Mouse (Mus musculus) central nervous system, embryonic 18 days (tissue): ENCODE data around the gene Ntsr1. TPM values are rescaled to one million over a fixed set of nuclear protein-coding genes. Genes with fewer than 3 reads are reported as not detected.

Source experiments
- polyA plus RNA-seq: library from polyadenylated mRNA; depleted of rRNA; stranded (reverse); fragments of >200 nt; gene quantifications from 2 replicates; pipeline ENCODE4 v1.2.3, GENCODE M21; 2012; rRNA removed

Gene Ntsr1
- 12.6 and 16.3 TPM in 2 replicates for polyA plus RNA-seq

DNA sequence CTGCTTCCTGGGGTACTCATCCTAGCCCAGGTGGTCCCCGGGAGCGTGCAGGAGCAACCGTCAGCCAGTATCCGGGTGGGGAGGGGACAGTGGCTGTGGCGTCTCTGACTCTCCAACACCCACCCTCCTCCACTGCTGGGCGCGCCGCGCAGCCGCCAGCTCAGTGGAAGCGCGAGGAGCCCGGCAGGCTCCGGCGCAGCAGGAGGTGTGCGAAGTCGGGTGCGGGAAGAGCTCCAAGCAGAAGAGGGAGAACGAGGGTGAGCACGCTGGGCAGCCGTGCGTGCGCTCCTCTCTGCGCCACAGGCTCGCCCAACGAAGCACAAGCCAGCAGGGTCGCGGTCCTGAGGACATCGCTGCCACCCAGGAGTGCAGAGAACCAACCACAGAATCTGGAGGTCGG lies at the start of gene Ntsr1:
Gene Ntsr1, plus strand, starts transcription at position 236 of the 400 bp plus-strand sequence.

DNA sequence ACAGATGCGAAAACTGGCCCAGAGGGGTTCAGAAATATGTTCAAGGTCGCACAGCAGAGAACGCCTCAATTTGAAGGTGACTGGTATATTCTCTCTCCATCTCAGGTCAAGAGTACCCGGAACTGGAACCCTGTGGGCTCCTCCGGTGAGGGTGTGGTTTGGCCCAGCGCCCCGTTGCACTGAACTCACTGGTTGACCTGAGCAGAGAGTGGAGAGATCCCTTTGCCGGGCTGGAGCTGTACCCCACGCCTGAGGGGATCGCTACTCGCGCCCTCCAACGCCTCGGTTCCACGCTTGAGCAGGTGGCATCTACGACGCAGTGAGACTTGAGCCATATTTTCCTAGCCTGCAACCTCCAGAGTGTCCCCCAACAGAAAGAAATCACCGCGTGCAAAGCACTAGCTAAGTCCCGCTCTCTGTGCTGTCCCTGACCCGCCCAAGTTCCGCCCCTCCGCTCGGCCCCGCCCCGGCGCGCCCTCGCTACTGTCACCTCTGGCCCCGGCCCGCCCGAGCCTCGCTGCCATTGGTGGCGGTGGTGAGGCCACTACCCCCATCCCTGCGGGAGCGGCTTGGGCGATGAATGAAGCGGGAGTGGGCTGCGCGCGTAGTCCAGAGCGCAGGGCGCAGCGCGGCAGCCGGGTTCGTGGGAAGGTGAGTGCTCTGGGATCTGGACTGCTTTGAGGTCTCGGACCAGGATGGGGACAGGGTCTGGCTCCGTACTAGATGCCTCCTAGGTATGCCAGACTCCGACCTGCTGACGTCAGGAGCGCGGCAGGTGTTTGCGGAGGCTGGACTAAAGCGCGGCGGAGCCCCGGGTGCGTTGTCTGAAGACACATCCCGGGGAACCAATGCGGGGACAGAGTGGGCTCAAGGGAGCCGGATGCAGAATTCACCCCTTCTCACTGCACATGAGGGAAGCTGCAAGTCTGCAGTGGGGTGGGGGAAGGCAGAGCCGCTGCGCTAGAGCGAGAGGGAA lies 43.8 kb upstream of the Ntsr1 start, which contains the start of gene Slco4a1:
Gene Slco4a1, plus strand, starts transcription at position 523 of the 976 bp plus-strand sequence.

DNA sequence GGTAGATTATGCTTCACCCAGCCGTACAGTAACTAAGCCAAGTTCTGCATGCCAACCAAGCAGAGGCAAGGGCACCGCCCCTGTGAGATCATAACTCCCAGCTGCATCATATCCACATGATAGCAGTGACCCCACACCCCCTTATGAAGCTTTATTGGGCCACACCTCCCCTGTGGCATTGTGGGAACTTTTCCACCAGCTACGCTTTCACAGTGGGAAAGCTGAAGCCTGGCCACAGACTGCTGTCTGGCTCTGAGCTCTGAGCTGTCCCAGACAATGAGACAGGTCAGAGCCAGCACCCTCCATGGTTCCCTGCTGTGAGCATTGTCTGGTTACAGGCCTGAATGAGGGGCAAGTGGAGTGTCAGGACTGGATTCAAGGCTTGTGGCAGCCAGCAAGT lies 81.2 kb downstream of the Ntsr1 start, which contains the start of gene Mrgbp:
Gene Mrgbp, plus strand, starts transcription at position 303 of the 400 bp plus-strand sequence.

DNA sequence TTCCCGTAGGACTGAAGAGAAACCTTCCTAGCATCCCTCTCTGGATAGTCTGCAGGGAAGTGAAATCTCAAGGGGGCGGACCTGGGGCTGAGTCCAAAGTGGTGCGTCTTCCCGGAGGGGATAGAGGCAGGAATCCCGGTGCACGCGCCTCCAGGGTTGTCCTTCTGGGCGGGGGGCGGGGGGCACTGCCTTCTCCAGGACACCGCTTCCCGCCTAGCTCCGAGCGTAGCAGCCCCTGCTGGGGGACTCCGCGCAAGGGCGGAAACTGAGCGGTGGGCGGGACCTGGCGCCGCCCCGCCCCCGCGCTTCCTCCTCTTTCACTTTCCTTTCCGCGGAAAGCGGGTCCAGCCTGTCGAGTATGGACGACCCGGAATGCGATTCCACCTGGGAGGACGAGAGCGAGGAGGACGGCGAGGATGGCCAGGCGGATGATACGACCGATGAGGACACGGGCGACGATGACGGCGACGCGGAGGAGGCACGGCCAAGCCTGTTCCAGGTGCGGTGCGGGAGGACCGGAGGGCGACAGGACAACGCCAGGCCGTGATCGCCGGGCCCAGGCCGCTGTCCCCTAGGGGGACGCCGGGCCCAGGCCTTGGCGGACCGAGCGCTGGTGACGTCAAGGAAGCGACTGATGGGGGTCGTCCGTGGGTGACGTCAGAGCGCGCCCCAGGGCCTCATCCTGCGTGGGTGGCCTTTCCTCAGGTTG lies 89.5 kb downstream of the Ntsr1 start, which contains the start of gene Ogfr:
Gene Ogfr, plus strand, starts transcription at position 123 of the 709 bp plus-strand sequence.

Other genes starting within 250 kb of the Ntsr1 start
- 2,485 and 2,694 TPM in 2 replicates for gene Rps21, start 242.6 kb upstream of the Ntsr1 start, polyA plus RNA-seq
- gene Cables2, start 226.5 kb upstream of the Ntsr1 start, polyA plus RNA-seq: 57.8 and 58.0 TPM in 2 replicates
- 0.03 TPM in 1 of 2 replicates, not detected in the other for gene Rbbp8nl, start 210.1 kb upstream of the Ntsr1 start, polyA plus RNA-seq
- not detected in 2 replicates for gene Gata5, start 165.3 kb upstream of the Ntsr1 start, polyA plus RNA-seq
- gene Slco4a1, start 43.7 kb upstream of the Ntsr1 start, polyA plus RNA-seq: 3.5 and 3.8 TPM in 2 replicates
- 52.4 and 56.0 TPM in 2 replicates for gene Mrgbp, start 81.3 kb downstream of the Ntsr1 start, polyA plus RNA-seq
- gene Ogfr, start 89.3 kb downstream of the Ntsr1 start, polyA plus RNA-seq: 85.1 and 89.2 TPM in 2 replicates
- 51.3 and 56.5 TPM in 2 replicates for gene Col9a3, start 97.8 kb downstream of the Ntsr1 start, polyA plus RNA-seq
- 2.5 and 3.3 TPM in 2 replicates for gene Tcfl5, start 142.7 kb downstream of the Ntsr1 start, polyA plus RNA-seq
- 26.1 and 26.3 TPM in 2 replicates for gene Dido1, start 210.0 kb downstream of the Ntsr1 start, polyA plus RNA-seq
- 56.6 and 56.7 TPM in 2 replicates for gene Gid8, start 210.1 kb downstream of the Ntsr1 start, polyA plus RNA-seq
- gene Slc17a9, start 225.3 kb downstream of the Ntsr1 start, polyA plus RNA-seq: 0.43 and 0.86 TPM in 2 replicates